Mouse (Mus musculus): ENCODE measurements at regions not wholly inside any gene's neighbourhood (a gene's known extent, or its start where the extent isn't known, plus 50 kb on each side); places are given as distances from the start of the nearest gene placed in this dataset.

DNA sequence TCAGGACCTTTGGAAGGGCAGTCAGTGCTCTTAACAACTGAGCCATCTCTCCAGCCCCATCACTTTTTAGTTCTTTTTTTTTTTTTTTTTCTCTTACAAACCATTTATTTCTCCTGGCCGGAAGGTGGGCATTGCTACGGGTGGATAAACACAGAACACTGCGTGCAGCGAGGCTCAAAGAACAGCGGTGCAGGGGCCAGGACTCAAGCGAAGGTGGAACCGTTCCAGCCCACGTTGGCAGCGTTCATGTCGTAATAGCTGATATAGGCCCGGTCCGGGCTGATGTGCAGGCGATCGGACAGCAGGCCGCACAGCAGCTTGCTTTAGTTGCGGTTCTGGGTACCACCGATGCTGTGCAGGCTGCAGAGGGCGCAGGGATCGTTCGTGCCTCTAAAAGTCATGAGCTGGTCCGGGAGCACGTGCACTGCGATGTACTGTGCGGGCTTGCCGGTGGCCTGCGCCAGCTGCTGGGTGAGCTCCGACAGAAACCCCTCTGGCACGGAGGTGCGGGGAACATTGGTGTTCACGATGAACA is 164.3 kb downstream of the Zfp281 start:
- no peak for DNase-seq

GRCm38 (mm10) chr1:136791641-136792040 is 166.9 kb downstream of the Zfp281 start:
- no peak for DNase-seq

All from right cerebral cortex, postnatal 14 days (tissue).